Mouse (Mus musculus) hindbrain, embryonic 10.5 days (tissue): Measurements from ENCODE around the gene Tarsl2. TPM values are rescaled to one million over a fixed set of nuclear protein-coding genes. Genes with fewer than 3 reads are reported as not detected.

Experiments used
- DNase-seq: peaks from one replicate; pipeline ENCODE4 v3.0.0-alpha.2; 2017; ENCODE audit warnings: low spot score
- H3K27ac ChIP-seq: fragments of 300-500 bp; sonication (generic); 2 replicates; pipeline ENCODE4 v1.5.1; 2016; ENCODE audit warnings: mild to moderate bottlenecking, moderate library complexity
- H3K27me3 ChIP-seq: fragments of 300-500 bp; sonication (generic); 2 replicates; pipeline ENCODE4 v1.6.1; 2016; ENCODE audit warnings: mild to moderate bottlenecking; ENCODE audit not compliant: poor library complexity, insufficient read depth, severe bottlenecking
- H3K36me3 ChIP-seq: fragments of 300-500 bp; sonication (generic); 2 replicates; pipeline ENCODE4 v1.6.1; 2016; ENCODE audit warnings: mild to moderate bottlenecking, moderate library complexity
- H3K4me1 ChIP-seq: fragments of 300-500 bp; sonication (generic); replicated peaks from 2 replicates; pipeline ENCODE4 v1.6.1; 2016; ENCODE audit warnings: mild to moderate bottlenecking
- H3K4me3 ChIP-seq: fragments of 300-500 bp; sonication (generic); 2 replicates; pipeline ENCODE4 v1.5.1; 2016; ENCODE audit warnings: mild to moderate bottlenecking, moderate library complexity
- H3K9me3 ChIP-seq: fragments of 300-500 bp; sonication (generic); 2 replicates; pipeline ENCODE4 v1.6.1; 2016; ENCODE audit warnings: mild to moderate bottlenecking, moderate library complexity
- WGBS: fragments of 180-500 bp; shearing (Covaris S2); methylation state at CpG from one replicate; pipeline ENCODE4 v1.1.7; 2016; 5-methylcytosine and 5-hydroxymethylcytosine counted together
- polyA plus RNA-seq: library from polyadenylated mRNA; unstranded; fragments of >200 nt; fragmentation: Nextera tagmentation; extraction: Ambion mirVana; gene quantifications from 2 replicates; pipeline ENCODE4 v1.2.1, GENCODE M21; 2016

The Tarsl2 gene
- polyA plus RNA-seq, 1 experiment from 2014 or later = 6.3 TPM

- Histone ChIP-seq H3K27me3 (no peaks in the 10 kb centered on the region), H3K27ac (no peak overlapping the region), H3K4me1 (0 out of 2 replicates have a peak, but pooled peaks cover under 1% of the 10 kb centered on the region), H3K4me3 (no peak overlapping the region), H3K36me3 (no peaks in the 10 kb centered on the region), H3K9me3 (no peaks in the 10 kb centered on the region)
- WGBS = 86% methylated on average over 6 of the region's 6 CpGs
- DNase-seq = no peak
Measured at GRCm38 (mm10) chr7:65635831-65636230, 8.9 kb upstream of the Tarsl2 start.

GRCm38 (mm10) chr7:65636356-65636880 lies 8.3 kb upstream of the Tarsl2 start:
- no peak for DNase-seq
- WGBS = 71% methylated on average over 7 of the region's 7 CpGs
- H3K4me1 ChIP-seq = no peaks in the 10 kb centered on the region
- no peaks in the 10 kb centered on the region for H3K36me3 ChIP-seq
- H3K27ac ChIP-seq = no peak overlapping the region
- no peaks in the 10 kb centered on the region for H3K27me3 ChIP-seq
- H3K9me3 ChIP-seq = no peaks in the 10 kb centered on the region
- H3K4me3 ChIP-seq = no peak overlapping the region

- Histone ChIP-seq H3K27ac (no peak overlapping the region), H3K4me1 (no peaks in the 10 kb centered on the region), H3K4me3 (no peak overlapping the region), H3K36me3 (no peaks in the 10 kb centered on the region), H3K9me3 (no peaks in the 10 kb centered on the region), H3K27me3 (peaks cover 9% of the 10 kb centered on the region)
- DNase-seq = no peak
- WGBS = 61% methylated on average over 7 of the region's 7 CpGs
Measured at GRCm38 (mm10) chr7:65638170-65638770, 6.4 kb upstream of the Tarsl2 start.

- peaks cover 17% of the 10 kb centered on the region for H3K27me3 ChIP-seq
- no peaks in the 10 kb centered on the region for H3K36me3 ChIP-seq
- 83% methylated on average over 6 of the region's 6 CpGs for WGBS
- H3K4me3 ChIP-seq = no peak overlapping the region
- H3K9me3 ChIP-seq = no peaks in the 10 kb centered on the region
- DNase-seq = no peak
- H3K4me1 ChIP-seq = peaks cover 13% of the 10 kb centered on the region; the same call in 1 of the 2 replicates
- H3K27ac ChIP-seq = no peak overlapping the region
Measured at GRCm38 (mm10) chr7:65639821-65640382, 4.8 kb upstream of the Tarsl2 start.

GRCm38 (mm10) chr7:65640672-65641071 lies 4.0 kb upstream of the Tarsl2 start:
- DNase-seq = no peak
- Histone ChIP-seq H3K36me3 (no peaks in the 10 kb centered on the region), H3K27me3 (peaks cover 17% of the 10 kb centered on the region), H3K4me3 (no peak overlapping the region), H3K27ac (no peak overlapping the region), H3K9me3 (no peaks in the 10 kb centered on the region), H3K4me1 (peaks cover 18% of the 10 kb centered on the region; the same call in 1 of the 2 replicates)
- 83% methylated on average over 6 of the region's 6 CpGs for WGBS

GRCm38 (mm10) chr7:65642371-65643304 lies 2.1 kb upstream of the Tarsl2 start:
- Histone ChIP-seq H3K4me3 (no peak overlapping the region), H3K36me3 (peaks cover 5% of the 10 kb centered on the region; the same call in 1 of the 2 replicates), H3K27me3 (peaks cover 17% of the 10 kb centered on the region), H3K4me1 (peaks cover 18% of the 10 kb centered on the region; the same call in 1 of the 2 replicates), H3K9me3 (no peaks in the 10 kb centered on the region), H3K27ac (no peak overlapping the region)
- DNase-seq = no peak
- 75% methylated on average over 6 of the region's 6 CpGs for WGBS

- Histone ChIP-seq H3K9me3 (no peaks in the 10 kb centered on the region), H3K4me1 (peaks cover 18% of the 10 kb centered on the region; the same call in 1 of the 2 replicates), H3K36me3 (peaks cover 16% of the 10 kb centered on the region), H3K4me3 (peak overlapping the region; percentile 66), H3K27me3 (peaks cover 17% of the 10 kb centered on the region), H3K27ac (no peak overlapping the region)
- DNase-seq = no peak
- WGBS = 46% methylated on average over 6 of the region's 6 CpGs
Measured at GRCm38 (mm10) chr7:65643861-65644421, 757 bp upstream of the Tarsl2 start.

- WGBS = 86% methylated on average over 8 of the region's 8 CpGs
- H3K36me3 ChIP-seq = peaks cover 23% of the 10 kb centered on the region
Measured at GRCm38 (mm10) chr7:65645996-65646395, 1.3 kb downstream of the Tarsl2 start.

GRCm38 (mm10) chr7:65650662-65651061 lies 6.0 kb downstream of the Tarsl2 start:
- Histone ChIP-seq H3K4me3 (no peak overlapping the region), H3K27me3 (no peaks in the 10 kb centered on the region), H3K9me3 (peaks cover 6% of the 10 kb centered on the region; the same call in 1 of the 2 replicates), H3K27ac (no peak overlapping the region), H3K36me3 (peaks cover 43% of the 10 kb centered on the region), H3K4me1 (no peaks in the 10 kb centered on the region)
- WGBS = 92% methylated on average over 4 of the region's 4 CpGs
- DNase-seq = no peak

More at GRCm38 (mm10) chr7:65645996-65646395, 1.3 kb downstream of the Tarsl2 start:
- DNase-seq = no peak
- H3K9me3 ChIP-seq = peaks cover 6% of the 10 kb centered on the region; the same call in 1 of the 2 replicates
- H3K4me3 ChIP-seq = no peak overlapping the region
- H3K27ac ChIP-seq = no peak overlapping the region
- peaks cover 17% of the 10 kb centered on the region for H3K27me3 ChIP-seq
- peaks cover 18% of the 10 kb centered on the region; the same call in 1 of the 2 replicates for H3K4me1 ChIP-seq

GRCm38 (mm10) chr7:65657490-65658120 lies 12.9 kb downstream of the Tarsl2 start:
- Histone ChIP-seq H3K27ac (no peak overlapping the region), H3K4me3 (no peak overlapping the region), H3K4me1 (no peaks in the 10 kb centered on the region), H3K9me3 (no peaks in the 10 kb centered on the region), H3K27me3 (no peaks in the 10 kb centered on the region), H3K36me3 (peaks cover 28% of the 10 kb centered on the region)
- DNase-seq = no peak
- 91% methylated on average over 2 of the region's 2 CpGs for WGBS

- Histone ChIP-seq H3K27ac (no peak overlapping the region), H3K27me3 (no peaks in the 10 kb centered on the region), H3K4me1 (no peaks in the 10 kb centered on the region), H3K9me3 (no peaks in the 10 kb centered on the region), H3K36me3 (peaks cover 12% of the 10 kb centered on the region), H3K4me3 (no peak overlapping the region)
- DNase-seq = no peak
- 83% methylated on average over 11 of the region's 11 CpGs for WGBS
Measured at GRCm38 (mm10) chr7:65663225-65663790, 18.6 kb downstream of the Tarsl2 start.

- no peak overlapping the region for H3K27ac ChIP-seq
- no peak overlapping the region for H3K4me3 ChIP-seq
- peaks cover 12% of the 10 kb centered on the region for H3K36me3 ChIP-seq
- H3K27me3 ChIP-seq = no peaks in the 10 kb centered on the region
- H3K4me1 ChIP-seq = no peaks in the 10 kb centered on the region
- WGBS = 90% methylated on average over 14 of the region's 14 CpGs
- no peaks in the 10 kb centered on the region for H3K9me3 ChIP-seq
- no peak for DNase-seq
Measured at GRCm38 (mm10) chr7:65663886-65664285, 19.2 kb downstream of the Tarsl2 start.
